Mouse (Mus musculus) skeletal muscle tissue, adult 2 months (tissue): ENCODE data around the gene Rsbn1l.
A peak's percentile ranks its signal among the peaks of the same experiment; 100 is the strongest.

Experiments
- DNase-seq: peaks from one replicate; pipeline ENCODE4 v3.0.0-alpha.2; 2012; ENCODE audit warnings: low read depth, low spot score

The Rsbn1l gene

GRCm38 (mm10) chr5:20904647-20905046 lies 51.6 kb downstream of the Rsbn1l start:
- no peak for DNase-seq

- no peak for DNase-seq
Measured at GRCm38 (mm10) chr5:20897446-20898167, 58.6 kb downstream of the Rsbn1l start.

GRCm38 (mm10) chr5:20884036-20884620 lies 72.1 kb downstream of the Rsbn1l start:
- DNase-seq = no peak

- peak; percentile 97 for DNase-seq
Measured at GRCm38 (mm10) chr5:20881915-20882800, 74.0 kb downstream of the Rsbn1l start, which contains the start of the genes Phtf2 and Tmem60. Phtf2 (minus strand) TSS chr5:20882124. Tmem60 (plus strand) TSS chr5:20882191.

- DNase-seq = peak; percentile 31
Measured at GRCm38 (mm10) chr5:20880797-20881775, 75.1 kb downstream of the Rsbn1l start.

GRCm38 (mm10) chr5:20880386-20880785 lies 75.8 kb downstream of the Rsbn1l start:
- peak; percentile 51 for DNase-seq

- no peak for DNase-seq
Measured at GRCm38 (mm10) chr5:20876934-20877426, 79.2 kb downstream of the Rsbn1l start.

GRCm38 (mm10) chr5:20873146-20873545 lies 83.1 kb downstream of the Rsbn1l start:
- no peak for DNase-seq

GRCm38 (mm10) chr5:20865193-20865755 lies 90.9 kb downstream of the Rsbn1l start:
- no peak for DNase-seq

- DNase-seq = no peak
Measured at GRCm38 (mm10) chr5:20864216-20864969, 91.8 kb downstream of the Rsbn1l start.

- no peak for DNase-seq
Measured at GRCm38 (mm10) chr5:20861901-20862300, 94.3 kb downstream of the Rsbn1l start.

- no peak for DNase-seq
Measured at GRCm38 (mm10) chr5:20860565-20860964, 95.6 kb downstream of the Rsbn1l start.

- DNase-seq = peak; percentile 51
Measured at GRCm38 (mm10) chr5:20858404-20858803, 97.8 kb downstream of the Rsbn1l start.

GRCm38 (mm10) chr5:20855066-20855465 lies 101.1 kb downstream of the Rsbn1l start:
- no peak for DNase-seq

- no peak for DNase-seq
Measured at GRCm38 (mm10) chr5:20847010-20847409, 109.2 kb downstream of the Rsbn1l start.

- DNase-seq = no peak
Measured at GRCm38 (mm10) chr5:20843816-20844215, 112.4 kb downstream of the Rsbn1l start.

- no peak for DNase-seq
Measured at GRCm38 (mm10) chr5:20843405-20843804, 112.8 kb downstream of the Rsbn1l start.
